Mouse (Mus musculus) myocyte (in vitro differentiated cells): ENCODE measurements around the gene Bcas3.

Experiments
- CEBPB ChIP-seq: IDR thresholded peaks from 2 replicates; pipeline ENCODE4 v1.6.1; 2011; ENCODE audit warnings: mild to moderate bottlenecking, moderate library complexity; ENCODE audit not compliant: poor library complexity, insufficient read depth, severe bottlenecking
- E2F4 ChIP-seq: IDR thresholded peaks from one replicate; pipeline ENCODE4 v1.6.1; 2011; ENCODE audit warnings: mild to moderate bottlenecking, control low read depth, moderate library complexity; ENCODE audit not compliant: insufficient read depth
- MAX ChIP-seq: IDR thresholded peaks from one replicate; pipeline ENCODE4 v1.6.1; 2011; ENCODE audit warnings: low read depth, mild to moderate bottlenecking, control low read depth
- MYOD1 ChIP-seq, 3 experiments: IDR thresholded peaks; one replicate each; pipeline ENCODE4 v1.6.1; 2011; ENCODE audit warnings: control low read depth in 2 of 3, low read depth in 2 of 3, mild to moderate bottlenecking in 2 of 3, moderate library complexity in 1 of 3; ENCODE audit not compliant: insufficient read length in 2 of 3, control insufficient read depth in 1 of 3
- MYOG ChIP-seq, 3 experiments: IDR thresholded peaks; one replicate each; pipeline ENCODE4 v1.6.1; 2011; ENCODE audit warnings: control low read depth in 2 of 3, low read depth in 2 of 3, mild to moderate bottlenecking in 2 of 3; ENCODE audit not compliant: insufficient read length in 2 of 3, control insufficient read depth in 1 of 3, insufficient read depth in 1 of 3
- POLR2A ChIP-seq: IDR thresholded peaks from one replicate; pipeline ENCODE4 v1.6.1; 2011; ENCODE audit warnings: low read depth, mild to moderate bottlenecking, control low read depth, moderate library complexity; ENCODE audit not compliant: insufficient read length
- POLR2AphosphoS2 ChIP-seq: IDR thresholded peaks from one replicate; pipeline ENCODE4 v1.6.1; 2011; ENCODE audit warnings: low read depth, control low read depth; ENCODE audit not compliant: insufficient read length
- REST ChIP-seq: IDR thresholded peaks from one replicate; pipeline ENCODE4 v1.6.1; 2011; ENCODE audit warnings: mild to moderate bottlenecking, control low read depth, moderate library complexity; ENCODE audit not compliant: insufficient read depth, insufficient read length
- SRF ChIP-seq: IDR thresholded peaks from one replicate; pipeline ENCODE4 v1.6.1; 2011; ENCODE audit warnings: low read depth; ENCODE audit not compliant: control insufficient read depth, insufficient read length
- TCF12 ChIP-seq: IDR thresholded peaks from one replicate; pipeline ENCODE4 v1.6.1; 2011; ENCODE audit warnings: mild to moderate bottlenecking, control low read depth; ENCODE audit not compliant: poor library complexity, insufficient read depth, severe bottlenecking
- TCF3 ChIP-seq: IDR thresholded peaks from one replicate; pipeline ENCODE4 v1.6.1; 2011; ENCODE audit warnings: low read depth, control low read depth; ENCODE audit not compliant: insufficient read length
- USF1 ChIP-seq: IDR thresholded peaks from one replicate; pipeline ENCODE4 v1.6.1; 2011; ENCODE audit warnings: low read depth, mild to moderate bottlenecking, control low read depth, moderate library complexity

- TF ChIP-seq REST (no peak), POLR2A (no peak), TCF12 (no peak), USF1 (no peak), MYOG (IDR thresholded peaks at IDR 0.05; ENCODE audit: control insufficient read depth in 1 of 3, insufficient read depth in 1 of 3, insufficient read length in 2 of 3, low read depth in 2 of 3) (no peak), E2F4 (no peak), MAX (no peak), POLR2AphosphoS2 (no peak), MYOD1 (IDR thresholded peaks at IDR 0.05; ENCODE audit: control insufficient read depth in 1 of 3, insufficient read length in 2 of 3, low read depth in 2 of 3) (no peak), SRF (no peak), CEBPB (no peak), TCF3 (no peak)
Measured at GRCm38 (mm10) chr11:85835001-85835752, 482.2 kb downstream of the Bcas3 start.
